Comparison of ENCODE assay signal across 12 mouse cellular contexts in genomic region chr6:120275301-120275700, GRCm38 (mm10). TPM values are rescaled to one million over a fixed set of nuclear protein-coding genes. Genes with fewer than 3 reads are reported as not detected.
A peak's percentile ranks its signal among the peaks of the same experiment; 100 is the strongest.
DNase-seq lines count a peak whose midpoint lies in the region; ATAC-seq and TF ChIP-seq lines count a peak whose summit lies in the region.
"Had no signal": no experiment of that assay in that cellular context is flagged by ENCODE, and none has a peak within 500 bp of the region (broad histone marks: within the 10 kb centered on the region; RNA-seq: fewer than 3 reads in every experiment).

No protein-coding gene starts in this region.

- no peaks in the 10 kb centered on the region for H3K9me3 ChIP-seq in forebrain, embryonic 13.5 days (replicated peaks)
- H3K9me3 ChIP-seq: lung, embryonic 15.5 days had no signal

- H3K9ac ChIP-seq in forebrain, embryonic 13.5 days: no peak overlapping the region
- H3K9ac ChIP-seq: lung, embryonic 15.5 days had no signal

- intact Hi-C loops in gastrocnemius, adult 2 months (cut with DNase I): no loop called here
- intact Hi-C loops in gastrocnemius, postnatal 36 days (cut with DNase I): no loop called here
- intact Hi-C loops in heart, postnatal 10 days (cut with DNase I): no loop called here

- no peak overlapping the region for H3K4me2 ChIP-seq in forebrain, embryonic 13.5 days
- H3K4me2 ChIP-seq: lung, embryonic 15.5 days had no signal

- TF ChIP-seq CTCF in gastrocnemius, adult 2 months (IDR thresholded peaks at IDR 0.05): no peak

- peak overlapping the region; percentile 66; the same call in 1 of the 2 replicates for H3K27ac ChIP-seq in gastrocnemius, adult 2 months
- no peak overlapping the region for H3K27ac ChIP-seq in forebrain, embryonic 13.5 days
- H3K27ac ChIP-seq: lung, embryonic 15.5 days had no signal

- ATAC-seq in forebrain, embryonic 13.5 days: no peak

- H3K4me3 ChIP-seq in gastrocnemius, adult 2 months: peak overlapping the region; percentile 37
- no peak overlapping the region for H3K4me3 ChIP-seq in forebrain, embryonic 13.5 days
- H3K4me3 ChIP-seq: lung, embryonic 15.5 days had no signal

- DNase-seq in gastrocnemius, adult 2 months: peak; percentile 31
- DNase-seq in gastrocnemius, postnatal 36 days: no peak
- peak; percentile 32 for DNase-seq in 3134 (ENCODE audit: extremely low read depth, insufficient read length, low spot score)
- DNase-seq in adrenal gland, postnatal 25 days: peak; percentile 27
- DNase-seq in heart, postnatal 10 days: peak; percentile 44 to 51
- DNase-seq in thymus, postnatal 25 days: no peak
- no peak for DNase-seq in layer of hippocampus, adult 9-10 months (ENCODE audit: low spot score)
- DNase-seq: cerebellum, adult 18-20 months; kidney, adult 8-10 months had no signal

- no peaks in the 10 kb centered on the region for H3K4me1 ChIP-seq in forebrain, embryonic 13.5 days
- H3K4me1 ChIP-seq: lung, embryonic 15.5 days had no signal

- H3K36me3 ChIP-seq in forebrain, embryonic 13.5 days (ENCODE audit: poor library complexity, severe bottlenecking): no peaks in the 10 kb centered on the region
- H3K36me3 ChIP-seq: lung, embryonic 15.5 days had no signal

- WGBS in forebrain, embryonic 13.5 days: 65% methylated on average over 6 of the region's 6 CpGs

- H3K27me3 ChIP-seq in forebrain, embryonic 13.5 days: no peaks in the 10 kb centered on the region
- H3K27me3 ChIP-seq: lung, embryonic 15.5 days had no signal

RNA-seq across cellular contexts. Expression of gene D330020A13Rik, which starts 18.9 kb away (rescaled TPM):
- total RNA-seq in gastrocnemius, adult 2 months (2021): not detected
- not detected for total RNA-seq in gastrocnemius, postnatal 36 days (2021)
- 0.61 TPM in 1 of 2 replicates, not detected in the other for total RNA-seq in adrenal gland, postnatal 25 days (2021)
- not detected for total RNA-seq in heart, postnatal 10 days (2021)
- 0.15 TPM in 1 of 2 replicates, not detected in the other for polyA plus RNA-seq in forebrain, embryonic 13.5 days (2015; fragmentation: Nextera tagmentation; extraction: Ambion mirVana)
- total RNA-seq: monocyte, adult 5-6 weeks had no signal

RNA-seq across cellular contexts. Expression of gene B4galnt3, which starts 19.1 kb away (rescaled TPM):
- total RNA-seq in gastrocnemius, adult 2 months (2021): under 1 TPM; 0.78 to 0.89 TPM
- total RNA-seq in gastrocnemius, postnatal 36 days (2021): 1 to 10 TPM in 1 of 2 experiments, under 1 TPM in 1; 0.99 to 1.7 TPM
- 8.0 TPM in 2 replicates for total RNA-seq in adrenal gland, postnatal 25 days (2021)
- total RNA-seq in heart, postnatal 10 days (2021): under 1 TPM; 0.25 to 0.67 TPM
- polyA plus RNA-seq in forebrain, embryonic 13.5 days (2015; fragmentation: Nextera tagmentation; extraction: Ambion mirVana): 0.13 TPM in 1 of 2 replicates, not detected in the other
- total RNA-seq: monocyte, adult 5-6 weeks had no signal

Comparison
In these comparisons a context has a peak if more than half of its experiments do, and no peak if none do; other contexts are left out.
1. DNase-seq: peak in gastrocnemius, adult 2 months (single experiment), 3134 (single experiment), adrenal gland, postnatal 25 days (single experiment) and heart, postnatal 10 days (2 of 2); none in gastrocnemius, postnatal 36 days (0 of 2), thymus, postnatal 25 days (single experiment) and layer of hippocampus, adult 9-10 months (single experiment).